18 mouse cellular contexts compared by ENCODE assay signal in the genomic region with DNA sequence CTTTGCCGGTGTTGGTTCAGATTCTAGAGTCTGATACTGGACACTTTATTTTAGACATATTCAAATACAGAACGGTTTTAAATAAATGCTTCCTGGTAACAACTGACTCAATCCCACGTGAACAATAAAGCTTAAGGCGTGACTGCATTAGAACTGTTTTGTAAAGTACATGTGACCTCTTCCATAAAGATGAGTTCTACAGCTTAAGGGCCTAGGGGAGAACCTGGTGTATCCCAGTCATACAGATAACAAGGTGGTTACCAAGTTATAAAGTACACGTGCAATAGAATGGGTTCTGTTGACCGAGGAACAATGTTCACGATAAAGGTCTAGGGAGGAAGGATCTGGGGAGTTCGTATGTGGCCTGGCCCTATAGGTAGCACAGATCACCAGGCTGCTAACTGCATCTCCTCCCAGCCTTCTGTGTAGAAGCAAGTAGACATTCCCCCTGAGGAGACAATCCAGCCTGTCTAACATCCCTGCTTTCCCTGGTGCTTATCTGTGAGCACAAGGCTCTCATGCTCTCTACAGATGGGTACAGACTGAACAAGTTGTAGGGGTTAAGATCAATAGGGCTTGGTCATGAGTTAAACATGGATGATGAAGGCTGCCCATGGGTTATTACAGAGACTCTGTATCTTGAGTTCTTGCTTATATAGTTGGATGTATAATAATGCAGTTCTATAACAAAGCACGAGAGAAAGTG. TPM values are rescaled to one million over a fixed set of nuclear protein-coding genes. Genes with fewer than 3 reads are reported as not detected.
DNase-seq lines count a peak whose midpoint lies in the region; ATAC-seq and TF ChIP-seq lines count a peak whose summit lies in the region.
"Had no signal": no experiment of that assay in that cellular context is flagged by ENCODE, and none has a peak within 500 bp of the region (broad histone marks: within the 10 kb centered on the region; RNA-seq: fewer than 3 reads in every experiment).

No protein-coding gene starts in this region.

- H3K36me3 ChIP-seq in liver, embryonic 11.5 days (ENCODE audit: control insufficient read depth, insufficient read depth, low read length): peaks cover 2% of the 10 kb centered on the region; the same call in 1 of the 2 replicates
- H3K36me3 ChIP-seq in intestine, postnatal 0 days (ENCODE audit: control insufficient read depth, insufficient read depth): peaks cover 7% of the 10 kb centered on the region; the same call in 1 of the 2 replicates
- H3K36me3 ChIP-seq in liver, embryonic 15.5 days (replicated peaks): peaks cover 32% of the 10 kb centered on the region
- H3K36me3 ChIP-seq in small intestine, adult 2 months (ENCODE audit: control insufficient read depth, insufficient read depth, low read length): 0 out of 2 replicates have a peak, but pooled peaks cover 3% of the 10 kb centered on the region

- H3K9me3 ChIP-seq in liver, embryonic 11.5 days (ENCODE audit: control insufficient read depth, low read length): no peaks in the 10 kb centered on the region
- H3K9me3 ChIP-seq in intestine, postnatal 0 days (ENCODE audit: control insufficient read depth): no peaks in the 10 kb centered on the region
- no peaks in the 10 kb centered on the region for H3K9me3 ChIP-seq in liver, embryonic 15.5 days (replicated peaks)
- H3K9me3 ChIP-seq: embryonic facial prominence, embryonic 13.5 days; forebrain, embryonic 12.5 days; heart, embryonic 13.5 days had no signal

- peak; percentile 57 for ATAC-seq in liver, embryonic 11.5 days (replicated peaks; ENCODE audit: low FRiP score)
- peak; percentile 84 for ATAC-seq in intestine, postnatal 0 days
- peak; percentile 56; the same call in 1 of the 2 replicates for ATAC-seq in liver, embryonic 15.5 days (ENCODE audit: insufficient read depth)
- ATAC-seq: forebrain, postnatal 0 days had no signal

- no peak overlapping the region for H3K9ac ChIP-seq in liver, embryonic 11.5 days (ENCODE audit: low read depth, low read length)
- no peak overlapping the region for H3K9ac ChIP-seq in intestine, postnatal 0 days (ENCODE audit: low read depth, low read length)
- H3K9ac ChIP-seq in liver, embryonic 15.5 days: no peak overlapping the region
- H3K9ac ChIP-seq: embryonic facial prominence, embryonic 13.5 days; forebrain, embryonic 12.5 days; forebrain, postnatal 0 days; heart, embryonic 13.5 days had no signal

- no peak for DNase-seq in liver, embryonic 11.5 days (ENCODE audit: low spot score)
- no peak for DNase-seq in liver
- DNase-seq in heart, adult 8-10 months (ENCODE audit: low spot score): no peak
- DNase-seq in gastrocnemius, adult 8-10 months (ENCODE audit: low spot score in 2 of 2): no peak
- DNase-seq in retina, embryonic 14.5 days (ENCODE audit: low spot score): no peak
- DNase-seq: adrenal gland, postnatal 14 days; cerebellum, adult 11-12 months; cerebellum, adult 9-10 months; cerebellum, postnatal 25 days; forebrain, postnatal 0 days; gastrocnemius, postnatal 25 days; heart, postnatal 36 days had no signal

- no peak overlapping the region for H3K4me3 ChIP-seq in liver, embryonic 11.5 days (ENCODE audit: low read depth, low read length)
- no peak overlapping the region for H3K4me3 ChIP-seq in intestine, postnatal 0 days (ENCODE audit: low read depth, low read length)
- no peak overlapping the region for H3K4me3 ChIP-seq in liver, embryonic 15.5 days (replicated peaks)
- H3K4me3 ChIP-seq in small intestine, adult 2 months (ENCODE audit: low read depth, low read length): no peak overlapping the region
- H3K4me3 ChIP-seq: embryonic facial prominence, embryonic 13.5 days; forebrain, embryonic 12.5 days; heart, embryonic 13.5 days had no signal

- 87% methylated on average over 9 of the region's 9 CpGs for WGBS in liver, embryonic 11.5 days
- WGBS in intestine, postnatal 0 days: 47% methylated on average over 9 of the region's 9 CpGs
- 72% methylated on average over 9 of the region's 9 CpGs for WGBS in liver, embryonic 15.5 days (ENCODE audit: insufficient replicate concordance)
- whole genome bisulfite sequencing in small intestine, adult 2 months: 43% methylated on average over 9 of the region's 9 CpGs

- H3K27me3 ChIP-seq in liver, embryonic 11.5 days (replicated peaks; ENCODE audit: control insufficient read depth, insufficient read depth, low read length): no peaks in the 10 kb centered on the region
- H3K27me3 ChIP-seq in intestine, postnatal 0 days (replicated peaks; ENCODE audit: control insufficient read depth, insufficient read depth, low read length): no peaks in the 10 kb centered on the region
- H3K27me3 ChIP-seq in liver, embryonic 15.5 days: no peaks in the 10 kb centered on the region
- no peaks in the 10 kb centered on the region for H3K27me3 ChIP-seq in small intestine, adult 2 months (ENCODE audit: control insufficient read depth, insufficient read depth, low read length)
- H3K27me3 ChIP-seq: embryonic facial prominence, embryonic 13.5 days; forebrain, embryonic 12.5 days; heart, embryonic 13.5 days had no signal

- no peak for TF ChIP-seq CTCF in intestine, postnatal 0 days (IDR thresholded peaks at IDR 0.05; ENCODE audit: low read depth)
- TF ChIP-seq CTCF in small intestine, adult 2 months (IDR thresholded peaks at IDR 0.05; ENCODE audit: extremely low read depth, insufficient read length, insufficient replicate concordance, low read depth, low read length): no peak

- no peak for TF ChIP-seq POLR2A in small intestine, adult 2 months (IDR thresholded peaks at IDR 0.05; ENCODE audit: low read depth, low read length)

- no peak overlapping the region for H3K4me2 ChIP-seq in liver, embryonic 11.5 days
- H3K4me2 ChIP-seq in intestine, postnatal 0 days (replicated peaks; ENCODE audit: low read depth): no peak overlapping the region
- no peak overlapping the region for H3K4me2 ChIP-seq in liver, embryonic 15.5 days
- H3K4me2 ChIP-seq: embryonic facial prominence, embryonic 13.5 days; forebrain, embryonic 12.5 days; heart, embryonic 13.5 days had no signal

- no peak overlapping the region for H3K27ac ChIP-seq in liver, embryonic 11.5 days (ENCODE audit: low read depth, low read length)
- H3K27ac ChIP-seq in intestine, postnatal 0 days (ENCODE audit: low read depth, low read length): no peak overlapping the region
- H3K27ac ChIP-seq in liver, embryonic 15.5 days (replicated peaks): 0 out of 2 replicates have a peak overlapping the region, but pooled peaks have one; percentile 8
- peak overlapping the region; percentile 93 for H3K27ac ChIP-seq in small intestine, adult 2 months (ENCODE audit: insufficient read depth, low read depth, low read length)
- H3K27ac ChIP-seq: embryonic facial prominence, embryonic 13.5 days; forebrain, embryonic 12.5 days; heart, embryonic 13.5 days had no signal

- H3K4me1 ChIP-seq in liver, embryonic 11.5 days (replicated peaks; ENCODE audit: control insufficient read depth, insufficient read depth, low read length): peaks cover 9% of the 10 kb centered on the region; the same call in 1 of the 2 replicates
- no peaks in the 10 kb centered on the region for H3K4me1 ChIP-seq in intestine, postnatal 0 days (replicated peaks; ENCODE audit: control insufficient read depth, insufficient read depth, low read length)
- peaks cover 46% of the 10 kb centered on the region for H3K4me1 ChIP-seq in liver, embryonic 15.5 days (replicated peaks)
- peaks cover 30% of the 10 kb centered on the region for H3K4me1 ChIP-seq in small intestine, adult 2 months (ENCODE audit: control insufficient read depth, insufficient read depth, insufficient read length, low read length)

RNA-seq across cellular contexts. Expression of a gene that starts 14.5 kb away (rescaled TPM):
- polyA plus RNA-seq in liver, embryonic 11.5 days (2014; fragmentation: Nextera tagmentation; extraction: Ambion mirVana): 14.1 and 15.5 TPM in 2 replicates
- polyA plus RNA-seq in intestine, postnatal 0 days (2015; fragmentation: Nextera tagmentation; extraction: Ambion mirVana): 8.3 and 8.8 TPM in 2 replicates
- 7.3 and 7.5 TPM in 2 replicates for polyA plus RNA-seq in liver, embryonic 15.5 days (2015; fragmentation: Nextera tagmentation; extraction: Ambion mirVana)
- 3.4 and 8.0 TPM in 2 replicates for polyA plus RNA-seq in small intestine, adult 2 months (2012; rRNA removed)
- total RNA-seq in heart, adult 8-10 months (2022): 10 to 100 TPM; 25.7 to 28.2 (median 27.7) TPM
- 1 to 10 TPM; 8.4 to 9.2 (median 9.0) TPM for total RNA-seq in gastrocnemius, adult 8-10 months (2022)

RNA-seq across cellular contexts. Expression of a gene that starts 14.6 kb away (rescaled TPM):
- 25.7 and 29.2 TPM in 2 replicates for polyA plus RNA-seq in liver, embryonic 11.5 days (2014; fragmentation: Nextera tagmentation; extraction: Ambion mirVana)
- 11.5 and 13.8 TPM in 2 replicates for polyA plus RNA-seq in intestine, postnatal 0 days (2015; fragmentation: Nextera tagmentation; extraction: Ambion mirVana)
- polyA plus RNA-seq in liver, embryonic 15.5 days (2015; fragmentation: Nextera tagmentation; extraction: Ambion mirVana): 14.7 and 16.1 TPM in 2 replicates
- 1.1 and 2.6 TPM in 2 replicates for polyA plus RNA-seq in small intestine, adult 2 months (2012; rRNA removed)
- total RNA-seq in heart, adult 8-10 months (2022): 10 to 100 TPM in 2 of 4 experiments, 1 to 10 TPM in 2; 7.4 to 12.5 (median 10.6) TPM
- total RNA-seq in gastrocnemius, adult 8-10 months (2022): 1 to 10 TPM; 2.8 to 4.5 (median 3.5) TPM

Comparison
In these comparisons a context has a peak if more than half of its experiments do, and no peak if none do; other contexts are left out.
1. H3K27ac ChIP-seq: peak in liver, embryonic 15.5 days (single experiment) and small intestine, adult 2 months (single experiment); none in liver, embryonic 11.5 days (single experiment) and intestine, postnatal 0 days (single experiment).
2. Peak in every context shown above with its lines, with median percentiles within 50 percentile points of each other: ATAC-seq.